Mouse (Mus musculus) yolk sac, embryonic 10.5 days (tissue): ENCODE results near the gene Rsph3a.

Experiments
- DNase-seq: peaks from one replicate; pipeline ENCODE4 v3.0.0-alpha.2; 2017; ENCODE audit warnings: low spot score

Rsph3a gene

GRCm38 (mm10) chr17:7945117-7946052, at the start of gene Rsph3a:
Gene Rsph3a, plus strand, starts transcription at chr17:7945614.
- DNase-seq: peak; percentile 92

- no peak for DNase-seq
Observed at GRCm38 (mm10) chr17:7896047-7896635, 49.3 kb upstream of the Rsph3a start.

DNA sequence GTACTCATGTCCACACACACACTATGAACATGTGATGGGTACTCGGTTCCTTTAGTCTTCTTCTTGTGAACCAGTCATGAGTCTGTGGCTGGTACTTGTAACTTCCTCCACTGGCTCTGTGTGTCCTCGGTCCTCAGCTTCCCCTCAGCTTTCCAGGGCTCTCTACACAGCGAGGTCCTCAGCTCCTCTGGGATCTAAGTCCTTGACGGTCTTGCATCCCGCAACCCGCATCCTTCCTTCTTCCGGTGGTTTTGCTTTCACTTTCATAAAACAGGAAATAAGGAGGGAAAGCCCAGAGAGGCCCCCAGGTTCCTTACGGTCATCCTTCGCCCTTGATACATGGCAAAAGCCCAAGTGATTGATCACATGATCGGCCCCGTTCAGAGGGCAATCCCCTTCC, 48.3 kb upstream of the Rsph3a start:
- DNase-seq: no peak

DNA sequence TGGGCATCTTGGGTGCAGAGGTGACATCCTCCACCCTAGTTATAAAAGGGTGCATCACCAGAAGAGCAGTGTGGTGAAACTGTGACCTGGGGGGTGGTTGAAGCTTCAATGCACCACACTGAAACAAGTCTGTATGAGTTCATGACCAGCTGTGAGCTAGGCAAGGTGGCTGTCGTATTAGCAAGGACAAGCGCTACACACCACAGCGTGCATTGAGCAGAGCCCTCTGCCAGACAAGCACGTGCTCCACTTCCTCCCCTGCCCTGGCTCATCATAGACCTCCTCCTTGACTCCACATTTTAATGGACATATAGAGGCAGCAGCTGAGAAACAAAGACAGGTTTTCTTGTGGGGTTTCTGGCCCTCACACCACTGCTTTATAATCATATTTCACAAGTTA, 47.7 kb upstream of the Rsph3a start:
- no peak for DNase-seq

GRCm38 (mm10) chr17:7899233-7899632, 46.2 kb upstream of the Rsph3a start:
- no peak for DNase-seq

- no peak for DNase-seq
Observed at GRCm38 (mm10) chr17:7899961-7900360, 45.5 kb upstream of the Rsph3a start.

- DNase-seq: no peak
Observed at GRCm38 (mm10) chr17:7901536-7901935, 43.9 kb upstream of the Rsph3a start.

- DNase-seq: no peak
Observed at GRCm38 (mm10) chr17:7902362-7902761, 43.1 kb upstream of the Rsph3a start.

GRCm38 (mm10) chr17:7904992-7905391, 40.4 kb upstream of the Rsph3a start:
- no peak for DNase-seq

DNA sequence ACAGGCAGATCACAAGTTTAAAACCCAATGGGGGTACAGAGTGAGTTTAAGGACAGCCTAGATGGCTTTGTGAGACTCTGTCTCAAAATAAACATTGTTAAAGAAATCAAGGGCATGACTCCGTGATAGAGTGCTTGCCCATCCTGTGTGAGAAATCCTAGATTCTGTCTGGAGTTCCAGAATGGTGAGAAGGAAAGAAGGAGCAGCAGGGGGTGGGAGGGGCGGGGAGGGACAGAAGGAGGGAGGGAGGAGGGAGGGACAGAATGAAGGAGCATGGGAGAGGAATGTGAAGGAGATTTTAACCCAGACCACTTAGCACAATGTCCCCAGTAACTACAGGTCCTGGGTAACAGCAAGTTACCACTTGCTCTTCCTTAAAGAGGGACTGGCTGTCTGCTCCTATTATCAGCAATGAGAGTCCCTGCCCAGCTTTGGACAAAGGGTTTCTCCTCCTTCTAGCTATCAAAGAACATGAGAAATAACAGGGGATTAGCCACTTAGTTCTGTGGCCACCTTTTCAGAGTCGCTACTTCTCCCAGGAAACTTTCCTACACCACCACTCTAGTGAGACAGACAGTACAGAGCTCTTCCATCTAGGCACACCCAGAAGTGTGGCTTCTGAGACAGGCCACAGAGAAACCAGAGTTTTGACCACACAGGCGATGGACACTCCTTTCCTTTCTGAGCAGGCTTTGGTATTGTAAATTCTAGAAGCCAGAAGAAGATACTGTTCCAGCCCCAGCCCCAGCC, 39.3 kb upstream of the Rsph3a start:
- DNase-seq: no peak

GRCm38 (mm10) chr17:7914596-7915227, 30.7 kb upstream of the Rsph3a start:
- DNase-seq: no peak

- no peak for DNase-seq
Observed at GRCm38 (mm10) chr17:7915791-7916190, 29.6 kb upstream of the Rsph3a start.

- DNase-seq: no peak
Observed at GRCm38 (mm10) chr17:7916782-7917574, 28.4 kb upstream of the Rsph3a start.

- no peak for DNase-seq
Observed at GRCm38 (mm10) chr17:7918355-7918754, 27.1 kb upstream of the Rsph3a start.

GRCm38 (mm10) chr17:7919209-7919608, 26.2 kb upstream of the Rsph3a start:
- DNase-seq: no peak

- DNase-seq: peak; percentile 24
Observed at GRCm38 (mm10) chr17:7922564-7922963, 22.9 kb upstream of the Rsph3a start.

DNA sequence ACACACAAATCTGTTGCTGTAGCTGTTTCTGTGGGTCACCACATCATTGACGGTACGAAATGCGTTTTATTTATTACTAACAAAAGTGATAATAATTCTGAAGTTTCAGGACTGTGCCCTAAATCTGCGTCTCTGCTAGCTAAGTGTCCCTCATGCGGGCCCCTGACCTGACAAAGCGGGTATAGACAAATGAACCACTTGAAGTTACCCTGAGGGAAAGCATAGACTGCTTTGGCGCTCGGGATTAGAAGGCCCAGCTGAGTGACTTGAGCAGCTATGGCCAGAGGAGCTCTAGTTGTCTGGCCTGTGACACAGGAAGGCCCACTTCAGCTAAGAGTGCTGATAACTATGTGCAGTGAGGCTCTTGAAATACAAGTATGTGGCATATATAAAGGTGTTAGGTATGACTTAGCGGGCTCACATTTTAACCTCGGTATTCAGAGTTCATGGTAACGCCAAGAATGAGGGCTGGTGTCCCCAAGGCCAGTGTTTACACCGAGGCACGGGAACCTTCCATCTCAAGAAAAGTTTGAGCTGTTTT, 21.2 kb upstream of the Rsph3a start:
- no peak for DNase-seq

DNA sequence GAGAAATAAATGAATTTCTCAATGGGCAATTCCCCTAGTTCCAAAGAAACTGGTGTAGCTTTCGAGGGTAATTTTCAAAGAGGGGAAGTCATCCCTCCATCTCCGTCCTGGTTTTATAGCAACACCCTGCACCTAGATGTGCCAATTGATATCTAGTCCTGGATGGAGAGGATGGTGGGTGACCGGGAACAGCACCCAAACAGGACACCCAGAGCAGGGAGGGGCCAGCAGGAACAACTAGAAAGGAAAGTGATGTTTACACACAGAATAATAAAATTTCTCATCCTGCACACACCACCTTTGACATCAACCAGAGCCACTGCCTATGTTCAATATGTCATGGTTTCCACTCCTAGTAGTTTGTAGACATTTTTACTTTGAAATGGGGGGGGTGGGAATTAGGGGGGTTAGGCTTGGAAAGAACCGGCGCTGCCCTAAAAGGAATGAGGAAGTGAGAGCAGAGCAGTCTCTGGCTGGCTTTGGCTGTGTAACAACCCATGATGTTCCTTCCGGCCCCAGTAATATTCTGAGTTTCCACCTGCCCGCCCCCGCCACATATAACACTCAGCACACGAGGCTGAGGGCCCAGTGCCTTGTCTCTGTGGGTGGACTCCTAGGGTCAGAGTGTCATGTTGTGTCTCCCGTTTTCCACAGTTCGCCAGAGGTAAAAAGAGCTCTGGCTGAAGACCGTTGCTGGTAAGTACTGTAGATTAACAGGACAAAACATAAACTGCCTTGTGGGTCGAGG, 19.8 kb upstream of the Rsph3a start, which contains the start of gene Tagap:
Tagap (plus strand) TSS at position 588 of the 748 bp plus-strand sequence.
- DNase-seq: no peak

- DNase-seq: no peak
Observed at GRCm38 (mm10) chr17:7927582-7928535, 17.6 kb upstream of the Rsph3a start.
